Mouse (Mus musculus): ENCODE measurements at regions not wholly inside any gene's neighbourhood (a gene's known extent, or its start where the extent isn't known, plus 50 kb on each side); places are given as distances from the start of the nearest gene placed in this dataset.

DNA sequence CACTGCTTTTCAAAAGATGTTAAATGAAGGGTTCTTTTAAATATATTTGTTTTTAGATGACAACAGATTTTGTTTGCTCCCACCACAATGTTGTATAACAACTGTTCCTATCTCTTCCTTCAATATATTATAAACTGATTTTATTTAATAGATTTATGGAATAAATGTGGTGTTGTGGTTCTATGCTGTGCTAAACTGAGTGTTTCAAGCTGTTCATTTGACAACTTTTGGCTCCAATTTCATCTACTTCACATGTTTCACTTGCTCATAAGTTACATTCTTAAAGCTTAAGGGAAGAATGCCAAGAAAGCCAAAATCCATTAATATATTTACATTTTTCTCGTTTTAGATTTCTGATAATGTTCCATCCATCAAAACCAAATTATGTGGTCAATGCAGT lies 341.9 kb upstream of the Nova1 start:
- TF ChIP-seq POLR2A (IDR thresholded peaks at IDR 0.05; ENCODE audit: control insufficient read depth in 1 of 2, insufficient read depth in 1 of 2, low read depth in 1 of 2, low read length in 2 of 2, poor library complexity in 1 of 2) (no peak), TBP (IDR thresholded peaks at IDR 0.05; ENCODE audit: low read depth, low read length) (no peak), ZC3H11A (IDR thresholded peaks at IDR 0.05; ENCODE audit: low read depth, low read length) (no peak), CTCF (IDR thresholded peaks at IDR 0.05 in 2 of 3, conservative IDR thresholded peaks at IDR 0.05 in 1 of 3; ENCODE audit: control insufficient read depth in 1 of 3, insufficient read depth in 1 of 3, low read depth in 2 of 3, low read length in 3 of 3, poor library complexity in 1 of 3, severe bottlenecking in 1 of 3) (no peak), POLR2AphosphoS5 (IDR thresholded peaks at IDR 0.05; ENCODE audit: borderline replicate concordance, low read depth, low read length) (no peak), CHD2 (IDR thresholded peaks at IDR 0.05; ENCODE audit: low read length) (no peak), MEF2A (IDR thresholded peaks at IDR 0.05; ENCODE audit: extremely low read depth, insufficient replicate concordance, low read depth, low read length, poor library complexity, severe bottlenecking) (no peak)

Measured in MEL (cell line).